Mouse (Mus musculus) midbrain, embryonic 13.5 days (tissue): Measurements from ENCODE around the gene Atxn2l. TPM values are rescaled to one million over a fixed set of nuclear protein-coding genes. Genes with fewer than 3 reads are reported as not detected.

Experiments used
- ATAC-seq: fragments of 200-750 bp; cut with Nextera tagmentation; 2 replicates; pipeline ENCODE4 v1.8.0; 2017; ENCODE audit warnings: mild to moderate bottlenecking, moderate TSS enrichment, moderate library complexity
- H3K27ac ChIP-seq: fragments of 300-500 bp; sonication (generic); 2 replicates; pipeline ENCODE4 v1.5.1; 2015; ENCODE audit warnings: inconsistent platforms, mild to moderate bottlenecking, moderate library complexity
- H3K27me3 ChIP-seq: fragments of 300-500 bp; sonication (generic); 2 replicates; pipeline ENCODE4 v1.6.1; 2015; ENCODE audit warnings: mild to moderate bottlenecking, inconsistent platforms
- H3K36me3 ChIP-seq: fragments of 300-500 bp; sonication (generic); 2 replicates; pipeline ENCODE4 v1.6.1; 2015; ENCODE audit warnings: mild to moderate bottlenecking, inconsistent platforms
- H3K4me1 ChIP-seq: fragments of 300-500 bp; sonication (generic); replicated peaks from 2 replicates; pipeline ENCODE4 v1.6.1; 2015; ENCODE audit warnings: inconsistent platforms
- H3K4me2 ChIP-seq: fragments of 300-500 bp; sonication (generic); replicated peaks from 2 replicates; pipeline ENCODE4 v1.6.1; 2015; ENCODE audit warnings: moderate library complexity, mild to moderate bottlenecking, inconsistent platforms
- H3K4me3 ChIP-seq: fragments of 300-500 bp; sonication (generic); replicated peaks from 2 replicates; pipeline ENCODE4 v1.5.1; 2015; ENCODE audit warnings: mild to moderate bottlenecking, inconsistent platforms
- H3K9ac ChIP-seq: fragments of 300-500 bp; sonication (generic); replicated peaks from 2 replicates; pipeline ENCODE4 v1.6.1; 2015; ENCODE audit warnings: mild to moderate bottlenecking, inconsistent platforms
- H3K9me3 ChIP-seq: fragments of 300-500 bp; sonication (generic); 2 replicates; pipeline ENCODE4 v1.6.1; 2016; ENCODE audit warnings: mild to moderate bottlenecking, inconsistent platforms
- WGBS: fragments of 180-500 bp; shearing (Covaris S2); methylation state at CpG from one replicate; pipeline ENCODE4 v1.1.7; 2015; 5-methylcytosine and 5-hydroxymethylcytosine counted together
- polyA plus RNA-seq: library from polyadenylated mRNA; unstranded; fragments of >200 nt; fragmentation: Nextera tagmentation; extraction: Ambion mirVana; gene quantifications from 2 replicates; pipeline ENCODE4 v1.2.1, GENCODE M21; 2015

Atxn2l gene
- polyA plus RNA-seq, 1 experiment from 2014 or later: 76.5 TPM

DNA sequence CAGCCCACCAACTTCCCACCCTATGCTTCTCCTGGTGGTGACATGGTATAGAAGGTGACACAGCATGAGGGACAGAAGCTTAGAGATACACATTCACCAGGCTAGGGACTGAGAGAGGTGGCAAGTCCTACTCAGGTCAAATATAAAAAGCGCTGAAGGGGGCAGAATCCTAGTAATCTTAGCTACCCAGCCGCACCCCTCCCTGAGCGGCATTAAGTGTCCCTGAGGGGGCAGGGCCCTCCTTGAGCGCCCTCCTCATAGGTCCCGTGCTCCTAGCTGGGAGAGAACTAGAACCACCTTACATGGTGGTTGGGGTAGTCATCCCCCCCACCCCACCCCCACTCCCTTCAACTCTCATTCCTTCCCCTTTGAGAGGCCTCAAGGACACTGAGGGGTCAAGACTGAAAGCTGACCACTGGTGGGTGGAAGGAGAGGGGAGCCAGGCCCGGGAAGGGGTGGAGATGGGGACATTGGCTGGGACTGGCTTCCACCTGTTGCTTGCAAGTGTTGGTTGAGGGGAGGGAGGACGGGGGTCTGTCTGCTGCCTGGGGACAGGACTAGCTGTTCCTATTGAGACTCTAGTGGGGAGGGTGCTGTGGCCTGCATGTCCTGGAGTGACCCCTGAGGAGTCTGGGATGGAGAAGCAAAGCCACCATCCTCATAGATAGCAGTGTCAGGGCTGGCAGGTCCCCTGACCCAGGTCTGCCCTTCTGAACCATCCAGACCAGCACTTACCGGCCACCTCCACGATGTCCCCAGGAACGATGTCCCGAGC is 44.2 kb downstream of the Atxn2l start:
- Histone ChIP-seq H3K9ac (no peak overlapping the region), H3K36me3 (no peaks in the 10 kb centered on the region), H3K4me3 (no peak overlapping the region), H3K27me3 (no peaks in the 10 kb centered on the region; the same call in 1 of the 2 replicates), H3K4me2 (no peak overlapping the region), H3K4me1 (no peaks in the 10 kb centered on the region), H3K27ac (no peak overlapping the region), H3K9me3 (no peaks in the 10 kb centered on the region)
- ATAC-seq: no peak
- WGBS: 81% methylated on average over 11 of the region's 11 CpGs

DNA sequence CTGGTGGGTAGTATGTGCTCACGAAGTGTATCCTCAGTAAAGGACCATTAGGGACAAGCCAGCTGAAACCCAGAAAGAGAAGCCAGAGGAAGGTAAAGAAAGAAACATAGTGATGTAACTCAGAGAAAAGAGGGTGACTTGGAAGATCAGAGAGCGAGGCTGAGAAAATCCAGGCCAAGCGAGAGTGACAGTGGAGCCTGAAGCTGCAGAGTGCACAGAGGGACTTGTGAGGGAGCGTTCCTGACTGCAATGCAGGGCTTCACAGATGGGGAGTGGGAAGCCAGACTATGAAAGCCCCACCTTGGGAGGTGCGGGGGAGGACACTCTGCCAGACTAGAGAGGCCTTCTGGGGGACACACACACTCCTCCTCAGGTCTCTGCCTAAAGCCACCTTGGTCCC is 45.0 kb downstream of the Atxn2l start:
- no peak overlapping the region for H3K27ac ChIP-seq
- no peaks in the 10 kb centered on the region for H3K4me1 ChIP-seq
- no peak overlapping the region for H3K9ac ChIP-seq
- H3K4me3 ChIP-seq: no peak overlapping the region
- WGBS: 87% methylated on average over 5 of the region's 5 CpGs
- H3K9me3 ChIP-seq: no peaks in the 10 kb centered on the region
- no peaks in the 10 kb centered on the region for H3K36me3 ChIP-seq
- no peak overlapping the region for H3K4me2 ChIP-seq
- ATAC-seq: no peak
- H3K27me3 ChIP-seq: no peaks in the 10 kb centered on the region; the same call in 1 of the 2 replicates

DNA sequence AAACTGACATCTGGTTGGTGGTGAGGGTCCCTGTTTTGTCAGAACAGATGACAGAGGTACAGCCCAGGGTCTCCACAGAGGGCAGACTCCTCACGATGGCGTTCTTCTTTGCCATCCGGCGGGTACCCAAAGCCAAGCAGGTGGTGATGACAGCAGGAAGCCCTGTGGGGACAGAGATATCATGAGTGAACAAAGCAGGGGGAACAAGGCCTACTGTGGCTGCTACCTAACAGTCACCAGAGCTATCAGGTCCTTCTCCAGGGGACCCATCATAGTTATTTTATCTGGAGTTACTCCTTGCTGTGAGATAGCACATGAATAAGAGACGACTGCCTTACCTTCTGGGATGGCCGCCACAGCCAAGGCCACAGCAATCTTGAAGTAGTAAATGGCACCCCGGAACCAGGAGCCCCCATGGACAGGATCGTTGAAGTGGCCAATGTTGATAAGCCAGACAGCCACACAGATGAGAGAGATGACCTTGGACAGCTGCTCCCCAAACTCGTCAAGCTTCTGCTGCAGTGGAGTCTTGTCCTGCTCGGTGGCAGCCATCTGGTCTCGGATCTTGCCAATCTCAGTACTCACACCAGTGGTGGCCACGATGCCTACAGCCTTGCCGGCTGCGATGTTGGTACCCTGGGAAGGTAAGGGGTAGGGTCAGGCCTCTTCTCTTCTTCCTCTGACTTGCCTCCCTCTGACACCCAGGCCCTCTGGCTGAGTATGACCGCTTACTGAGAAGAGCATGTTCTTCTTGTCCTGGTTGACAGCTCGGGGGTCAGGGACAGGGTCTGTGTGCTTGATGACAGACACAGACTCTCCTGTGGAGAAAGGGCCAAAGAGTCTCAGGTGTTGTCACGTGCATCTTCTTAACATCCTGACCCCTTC is 46.6 kb downstream of the Atxn2l start:
- Histone ChIP-seq H3K4me2 (no peak overlapping the region), H3K4me3 (no peak overlapping the region), H3K9me3 (no peaks in the 10 kb centered on the region), H3K27me3 (no peaks in the 10 kb centered on the region), H3K36me3 (no peaks in the 10 kb centered on the region), H3K27ac (no peak overlapping the region), H3K4me1 (no peaks in the 10 kb centered on the region), H3K9ac (no peak overlapping the region)
- no peak for ATAC-seq
- 91% methylated on average over 17 of the region's 17 CpGs for WGBS

DNA sequence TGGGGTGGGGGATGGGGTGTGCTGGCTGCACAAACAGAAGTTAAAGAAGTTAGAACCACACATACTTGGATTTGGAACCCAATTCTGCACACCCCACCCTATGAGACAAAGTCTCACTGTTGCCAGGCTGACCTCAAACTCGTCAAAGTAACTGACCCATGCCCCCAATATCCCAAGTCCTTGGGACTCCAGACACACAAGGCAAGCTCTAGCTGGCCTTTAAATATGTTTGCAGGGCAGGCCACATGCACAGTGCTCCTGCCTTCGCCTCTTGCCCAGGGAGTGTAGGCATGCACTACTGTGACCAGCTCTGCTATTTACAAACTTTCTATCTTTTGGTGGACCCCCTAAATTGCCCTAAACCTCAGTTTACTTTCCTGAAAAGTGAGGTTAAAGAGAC is 48.0 kb downstream of the Atxn2l start:
- Histone ChIP-seq H3K9ac (no peak overlapping the region), H3K4me1 (no peaks in the 10 kb centered on the region), H3K4me3 (no peak overlapping the region), H3K27ac (no peak overlapping the region), H3K4me2 (no peak overlapping the region), H3K9me3 (no peaks in the 10 kb centered on the region), H3K36me3 (no peaks in the 10 kb centered on the region), H3K27me3 (no peaks in the 10 kb centered on the region)
- ATAC-seq: no peak
- WGBS: 77% methylated on average over 2 of the region's 2 CpGs

GRCm38 (mm10) chr7:126453861-126454260 is 49.4 kb downstream of the Atxn2l start:
- no peaks in the 10 kb centered on the region for H3K4me1 ChIP-seq
- 0 out of 2 replicates have a peak, but pooled peaks cover 1% of the 10 kb centered on the region for H3K36me3 ChIP-seq
- no peak overlapping the region for H3K27ac ChIP-seq
- no peak overlapping the region for H3K9ac ChIP-seq
- no peak for ATAC-seq
- WGBS: 85% methylated on average over 7 of the region's 7 CpGs
- H3K9me3 ChIP-seq: no peaks in the 10 kb centered on the region
- no peak overlapping the region for H3K4me2 ChIP-seq
- no peak overlapping the region for H3K4me3 ChIP-seq
- no peaks in the 10 kb centered on the region for H3K27me3 ChIP-seq

DNA sequence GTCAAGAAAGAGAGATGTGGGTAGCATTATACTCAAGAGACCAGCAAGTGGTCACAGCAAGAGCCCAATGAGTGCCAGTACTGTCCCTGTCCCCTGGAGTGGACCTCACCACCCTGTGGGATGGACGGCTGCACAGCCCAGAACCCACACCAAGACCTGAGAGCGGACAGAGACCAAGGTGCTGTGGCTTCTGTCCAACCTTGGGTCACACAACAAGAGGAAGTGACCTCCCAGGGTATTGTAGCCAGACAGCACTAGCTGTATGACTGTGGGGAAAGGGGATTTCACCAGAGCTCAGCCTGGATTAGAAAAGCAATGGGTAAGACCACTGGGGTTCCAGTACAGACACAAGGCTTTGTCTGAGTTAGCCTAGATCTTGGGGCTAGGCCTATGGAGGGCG is 51.0 kb downstream of the Atxn2l start:
- Histone ChIP-seq H3K4me3 (no peak overlapping the region), H3K36me3 (peaks cover 16% of the 10 kb centered on the region)
- 94% methylated on average over 3 of the region's 3 CpGs for WGBS

GRCm38 (mm10) chr7:126450641-126451040 is 52.6 kb downstream of the Atxn2l start:
- H3K4me2 ChIP-seq: no peak overlapping the region
- H3K27ac ChIP-seq: no peak overlapping the region
- H3K9ac ChIP-seq: no peak overlapping the region
- no peak overlapping the region for H3K4me3 ChIP-seq
- H3K36me3 ChIP-seq: peaks cover 31% of the 10 kb centered on the region
- 90% methylated on average over 6 of the region's 6 CpGs for WGBS
- no peak for ATAC-seq
- H3K9me3 ChIP-seq: no peaks in the 10 kb centered on the region
- no peaks in the 10 kb centered on the region for H3K4me1 ChIP-seq
- no peaks in the 10 kb centered on the region for H3K27me3 ChIP-seq

More for the DNA sequence above, 51.0 kb downstream of the Atxn2l start:
- ATAC-seq: no peak
- Histone ChIP-seq H3K27me3 (no peaks in the 10 kb centered on the region), H3K4me2 (no peak overlapping the region), H3K9me3 (no peaks in the 10 kb centered on the region), H3K27ac (no peak overlapping the region), H3K9ac (no peak overlapping the region), H3K4me1 (no peaks in the 10 kb centered on the region)

GRCm38 (mm10) chr7:126449991-126450390 is 53.2 kb downstream of the Atxn2l start:
- WGBS: 93% methylated on average over 18 of the region's 18 CpGs
- ATAC-seq: no peak
- peaks cover 37% of the 10 kb centered on the region for H3K36me3 ChIP-seq
- no peak overlapping the region for H3K4me3 ChIP-seq
- no peaks in the 10 kb centered on the region for H3K4me1 ChIP-seq
- no peak overlapping the region for H3K4me2 ChIP-seq
- no peak overlapping the region for H3K27ac ChIP-seq
- H3K9me3 ChIP-seq: no peaks in the 10 kb centered on the region
- no peaks in the 10 kb centered on the region for H3K27me3 ChIP-seq
- no peak overlapping the region for H3K9ac ChIP-seq

DNA sequence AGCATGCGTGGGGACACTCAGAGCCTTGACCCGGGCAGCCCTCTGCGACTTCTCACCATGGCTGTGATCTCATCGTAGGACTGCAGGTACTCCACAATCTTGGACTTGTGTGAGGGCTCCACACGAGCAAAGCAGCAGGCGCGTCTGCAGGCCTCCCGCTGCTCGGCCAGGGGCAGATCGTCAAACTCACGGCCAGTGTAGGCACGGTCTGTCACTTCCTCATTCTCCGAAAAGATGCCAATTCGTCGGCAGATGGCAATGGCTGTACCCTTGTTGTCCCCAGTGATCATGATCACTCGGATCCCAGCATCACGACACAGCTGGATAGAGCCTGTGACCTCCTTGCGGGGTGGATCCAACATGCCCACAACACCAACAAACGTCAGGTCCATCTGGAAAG is 54.8 kb downstream of the Atxn2l start:
- Histone ChIP-seq H3K4me2 (no peak overlapping the region), H3K9me3 (no peaks in the 10 kb centered on the region), H3K9ac (no peak overlapping the region), H3K27ac (no peak overlapping the region), H3K4me1 (no peaks in the 10 kb centered on the region), H3K27me3 (no peaks in the 10 kb centered on the region), H3K36me3 (peaks cover 49% of the 10 kb centered on the region), H3K4me3 (no peak overlapping the region)
- 92% methylated on average over 19 of the region's 19 CpGs for WGBS
- no peak for ATAC-seq

DNA sequence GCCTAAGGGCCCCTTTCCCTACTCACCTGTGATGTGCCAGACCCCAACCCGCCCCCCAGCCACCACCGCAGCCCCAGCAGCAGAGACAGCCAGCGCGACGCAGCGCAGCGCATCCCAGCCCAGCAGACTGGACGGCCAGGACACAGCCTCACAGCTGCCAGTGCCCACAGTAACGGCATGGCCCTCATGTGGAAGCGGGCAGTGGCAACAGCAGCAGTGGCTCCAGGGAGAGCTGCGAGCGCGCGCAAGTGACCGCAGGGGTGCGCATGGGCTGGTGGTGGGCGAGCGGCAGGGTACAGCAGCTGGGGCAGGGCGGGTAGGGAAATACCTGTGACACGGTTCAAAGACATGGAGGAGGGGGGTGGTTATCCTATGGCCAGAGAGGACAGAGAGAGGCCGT is 57.0 kb downstream of the Atxn2l start:
- no peak overlapping the region for H3K4me2 ChIP-seq
- no peak overlapping the region for H3K4me3 ChIP-seq
- no peaks in the 10 kb centered on the region for H3K9me3 ChIP-seq
- ATAC-seq: no peak
- no peak overlapping the region for H3K27ac ChIP-seq
- H3K9ac ChIP-seq: no peak overlapping the region
- H3K36me3 ChIP-seq: peaks cover 63% of the 10 kb centered on the region
- H3K4me1 ChIP-seq: no peaks in the 10 kb centered on the region
- 93% methylated on average over 21 of the region's 21 CpGs for WGBS
- H3K27me3 ChIP-seq: no peaks in the 10 kb centered on the region

DNA sequence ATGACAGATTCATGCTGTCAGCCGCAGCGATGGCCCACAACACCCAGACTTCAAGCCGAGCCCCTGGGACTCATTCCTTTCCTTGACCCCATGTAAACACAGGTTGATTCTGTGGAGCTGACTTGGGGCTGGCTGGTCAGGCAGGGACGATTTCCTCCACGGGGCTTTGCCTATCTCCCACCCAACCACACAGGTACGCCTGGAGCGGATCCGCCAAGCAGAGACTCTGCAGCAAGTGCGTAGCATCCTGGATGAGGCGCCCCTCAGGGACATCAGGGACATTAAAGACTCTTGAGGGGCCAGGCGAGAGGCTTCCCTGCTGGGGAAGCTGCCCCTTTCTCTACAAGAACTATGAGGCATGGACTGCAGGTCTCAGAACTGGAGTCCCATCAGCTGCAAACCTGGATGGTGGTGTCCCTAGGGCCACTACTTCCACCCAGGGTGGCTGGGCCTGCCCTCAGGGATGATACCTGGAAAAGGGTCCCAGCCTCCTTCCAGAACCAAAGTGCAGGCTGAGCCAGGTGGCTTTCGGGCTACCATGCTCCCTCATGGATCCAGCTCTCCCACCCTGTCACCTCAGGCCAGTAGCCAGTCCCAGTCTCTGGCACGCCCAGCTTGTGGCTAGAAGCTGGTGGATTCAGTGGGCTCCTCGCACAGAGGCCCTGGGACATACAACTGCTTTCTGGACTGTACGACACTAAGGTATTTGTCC is 58.0 kb downstream of the Atxn2l start:
- Histone ChIP-seq H3K4me1 (no peaks in the 10 kb centered on the region), H3K4me2 (no peak overlapping the region), H3K9ac (no peak overlapping the region), H3K9me3 (no peaks in the 10 kb centered on the region), H3K27ac (no peak overlapping the region), H3K36me3 (peaks cover 63% of the 10 kb centered on the region), H3K27me3 (no peaks in the 10 kb centered on the region), H3K4me3 (no peak overlapping the region)
- WGBS: 92% methylated on average over 15 of the region's 15 CpGs
- no peak for ATAC-seq

DNA sequence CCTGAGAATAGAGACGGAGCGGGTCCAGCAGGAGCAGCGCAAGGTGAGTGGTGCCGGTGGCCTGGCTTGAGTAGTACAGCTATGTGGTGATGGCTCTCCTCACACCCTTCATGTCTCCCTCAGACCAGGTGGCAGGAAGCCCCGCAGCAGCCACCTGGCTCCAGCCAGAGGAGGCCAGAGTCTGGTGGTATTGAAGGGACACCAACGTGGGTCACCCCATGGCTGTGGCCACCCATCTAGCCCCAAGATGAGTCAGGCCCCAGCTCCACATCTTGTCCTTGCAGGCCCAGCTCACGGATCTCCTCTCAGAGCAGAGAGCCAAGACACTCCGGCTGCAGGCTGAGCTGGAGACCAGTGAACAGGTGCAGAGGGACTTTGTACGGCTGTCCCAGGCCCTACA is 58.7 kb downstream of the Atxn2l start:
- 93% methylated on average over 9 of the region's 9 CpGs for WGBS
- no peaks in the 10 kb centered on the region for H3K9me3 ChIP-seq
- no peak overlapping the region for H3K27ac ChIP-seq
- no peak overlapping the region; the same call in 1 of the 2 replicates for H3K9ac ChIP-seq
- no peaks in the 10 kb centered on the region for H3K4me1 ChIP-seq
- H3K36me3 ChIP-seq: peaks cover 65% of the 10 kb centered on the region
- no peak overlapping the region for H3K4me3 ChIP-seq
- no peak overlapping the region for H3K4me2 ChIP-seq
- no peak for ATAC-seq
- H3K27me3 ChIP-seq: no peaks in the 10 kb centered on the region
